Mouse (Mus musculus): ENCODE data around the gene Thumpd1. TPM values are rescaled to one million over a fixed set of nuclear protein-coding genes. Genes with fewer than 3 reads are reported as not detected.
A peak's percentile ranks its signal among the peaks of the same experiment; 100 is the strongest.
"Not testable (repeated sequence)": the region's sequence is repeated elsewhere in the genome, so short reads cannot be mapped to it uniquely, and the experiment has no call there.

Thumpd1 gene
- polyA plus RNA-seq, 1 experiment from 2014 or later: 65.3 TPM

DNA sequence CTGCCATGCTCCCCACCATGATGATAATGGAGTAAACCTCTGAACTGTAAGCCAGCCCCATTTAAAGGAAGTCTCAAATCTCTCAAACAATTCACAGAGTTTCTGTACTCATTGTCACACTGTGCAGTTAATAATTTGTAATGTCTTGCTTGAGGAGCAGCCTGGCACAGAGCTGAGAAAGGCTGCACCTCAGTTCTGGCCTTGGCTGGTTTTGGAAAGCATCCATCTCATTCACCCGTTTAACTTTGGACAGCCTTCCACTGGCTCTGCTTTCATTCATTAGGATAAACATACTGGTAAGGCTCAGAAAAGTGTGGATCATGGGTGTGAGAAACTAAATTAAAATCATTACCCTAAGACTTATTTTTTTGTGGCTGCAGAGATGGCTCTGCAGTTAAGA lies 25.3 kb upstream of the Thumpd1 start:
- no peak overlapping the region for H3K9ac ChIP-seq (ENCODE audit: low read depth, low read length)
- no peaks in the 10 kb centered on the region for H3K36me3 ChIP-seq (ENCODE audit: control insufficient read depth, insufficient read depth, low read length)
- H3K4me2 ChIP-seq (ENCODE audit: low read depth, low read length): no peak overlapping the region
- no peak for ATAC-seq (ENCODE audit: low read depth)
- no peak for DNase-seq (ENCODE audit: low spot score)
- no peaks in the 10 kb centered on the region for H3K9me3 ChIP-seq (ENCODE audit: control insufficient read depth, low read length)
- 0 out of 2 replicates have a peak, but pooled peaks cover 2% of the 10 kb centered on the region for H3K4me1 ChIP-seq (ENCODE audit: control insufficient read depth, insufficient read depth, low read length)
- H3K4me3 ChIP-seq (ENCODE audit: low read depth, low read length): no peak overlapping the region
- 87% methylated on average over 1 of the region's 1 CpGs for WGBS
- H3K27me3 ChIP-seq (replicated peaks; ENCODE audit: control insufficient read depth, insufficient read depth, low read length): no peaks in the 10 kb centered on the region
- H3K27ac ChIP-seq (replicated peaks; ENCODE audit: low read depth, low read length): no peak overlapping the region

DNA sequence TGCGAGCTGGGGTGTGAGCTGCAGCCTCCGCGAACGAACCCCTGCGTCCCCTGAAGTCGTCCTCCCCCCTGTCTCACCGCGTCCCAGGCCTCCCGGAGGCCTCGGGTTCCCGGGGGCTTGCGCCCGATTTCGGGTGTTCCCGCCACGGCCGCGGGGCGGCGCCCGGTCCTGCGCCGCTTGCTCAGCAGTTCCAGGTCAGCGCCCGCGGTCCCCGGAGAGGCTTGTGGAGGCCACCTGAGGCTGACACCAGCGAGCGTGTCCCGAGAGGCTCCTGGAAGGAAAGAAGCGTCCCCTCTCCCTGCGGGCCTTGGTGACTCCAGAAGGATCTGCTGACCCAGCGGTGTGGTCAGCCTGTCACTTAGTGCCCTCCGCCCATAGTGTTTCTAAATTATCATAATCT lies 23.7 kb upstream of the Thumpd1 start:
- H3K27ac ChIP-seq (replicated peaks; ENCODE audit: low read depth, low read length): no peak overlapping the region
- H3K4me1 ChIP-seq (ENCODE audit: control insufficient read depth, insufficient read depth, low read length): 0 out of 2 replicates have a peak, but pooled peaks cover 2% of the 10 kb centered on the region
- H3K4me3 ChIP-seq (ENCODE audit: low read depth, low read length): peak overlapping the region; percentile 17
- DNase-seq (ENCODE audit: low spot score): no peak
- peak overlapping the region; percentile 40 for H3K4me2 ChIP-seq (ENCODE audit: low read depth, low read length)
- no peaks in the 10 kb centered on the region for H3K9me3 ChIP-seq (ENCODE audit: control insufficient read depth, low read length)
- H3K27me3 ChIP-seq (replicated peaks; ENCODE audit: control insufficient read depth, insufficient read depth, low read length): no peaks in the 10 kb centered on the region
- WGBS: 11% methylated on average over 27 of the region's 34 CpGs
- ATAC-seq (ENCODE audit: low read depth): 0 out of 2 replicates have a peak, but pooled peaks have one; percentile 26
- no peak overlapping the region; the same call in 1 of the 2 replicates for H3K9ac ChIP-seq (ENCODE audit: low read depth, low read length)
- no peaks in the 10 kb centered on the region for H3K36me3 ChIP-seq (ENCODE audit: control insufficient read depth, insufficient read depth, low read length)

DNA sequence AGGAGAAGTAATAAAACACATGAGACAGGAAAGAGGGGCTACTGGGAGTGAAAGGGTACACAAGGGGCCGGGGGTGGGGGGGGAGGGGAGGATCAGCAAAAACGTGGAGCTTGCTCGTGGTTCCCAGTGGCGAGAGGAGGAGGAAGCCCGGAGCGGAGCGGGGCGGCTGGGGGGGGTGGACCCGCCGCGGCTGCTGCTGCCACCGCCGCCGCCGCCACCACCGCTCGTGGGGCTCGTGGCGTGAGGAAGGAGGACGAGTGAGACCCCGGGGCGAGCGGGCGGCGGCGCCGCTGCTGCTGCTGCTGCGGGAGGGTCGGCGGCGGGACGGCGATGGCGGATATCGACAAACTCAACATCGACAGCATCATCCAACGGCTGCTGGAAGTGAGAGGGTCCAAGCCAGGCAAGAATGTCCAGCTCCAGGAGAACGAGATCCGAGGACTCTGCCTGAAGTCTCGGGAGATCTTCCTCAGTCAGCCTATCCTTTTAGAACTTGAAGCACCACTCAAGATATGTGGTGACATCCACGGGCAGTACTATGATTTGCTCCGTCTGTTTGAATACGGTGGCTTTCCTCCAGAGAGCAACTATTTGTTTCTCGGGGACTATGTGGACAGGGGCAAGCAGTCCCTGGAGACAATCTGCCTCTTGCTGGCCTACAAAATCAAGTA lies 19.3 kb upstream of the Thumpd1 start:
- H3K9me3 ChIP-seq (ENCODE audit: control insufficient read depth, low read length); H3K4me1 ChIP-seq (ENCODE audit: control insufficient read depth, insufficient read depth, low read length); H3K36me3 ChIP-seq (ENCODE audit: control insufficient read depth, insufficient read depth, low read length); H3K27ac ChIP-seq (replicated peaks; ENCODE audit: low read depth, low read length); H3K27me3 ChIP-seq (replicated peaks; ENCODE audit: control insufficient read depth, insufficient read depth, low read length); DNase-seq (ENCODE audit: low spot score): not testable (repeated sequence)
- H3K4me3 ChIP-seq (ENCODE audit: low read depth, low read length): peak overlapping the region; percentile 33
- peak; percentile 74; the same call in 1 of the 2 replicates for ATAC-seq (ENCODE audit: low read depth)
- 7% methylated on average over 17 of the region's 44 CpGs for WGBS
- H3K4me2 ChIP-seq (ENCODE audit: low read depth, low read length): peak overlapping the region; percentile 47
- H3K9ac ChIP-seq (ENCODE audit: low read depth, low read length): peak overlapping the region; percentile 45; the same call in 1 of the 2 replicates

DNA sequence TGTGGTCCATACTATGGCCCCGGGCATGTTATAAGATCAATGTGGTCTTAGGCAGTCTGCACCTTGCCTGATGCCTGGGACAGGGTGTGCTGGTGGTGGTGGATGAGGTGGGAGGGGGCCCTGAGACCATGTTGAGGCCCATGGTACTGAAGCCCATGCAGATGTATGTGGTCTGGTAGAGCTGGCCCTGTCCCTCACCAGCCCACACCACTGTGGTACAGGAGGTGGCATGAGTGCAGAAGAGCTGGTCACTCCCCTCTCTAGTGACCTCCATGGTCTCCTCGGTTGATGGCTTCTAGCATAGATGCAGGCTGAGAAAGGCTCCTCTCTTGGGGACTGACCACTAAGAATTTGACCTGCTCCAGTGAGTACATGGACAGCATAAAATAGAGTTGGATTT lies 18.3 kb upstream of the Thumpd1 start:
- Histone ChIP-seq H3K4me3 (ENCODE audit: low read depth, low read length) (no peak overlapping the region), H3K36me3 (ENCODE audit: control insufficient read depth, insufficient read depth, low read length) (no peaks in the 10 kb centered on the region), H3K27ac (replicated peaks; ENCODE audit: low read depth, low read length) (no peak overlapping the region), H3K9me3 (ENCODE audit: control insufficient read depth, low read length) (no peaks in the 10 kb centered on the region), H3K9ac (ENCODE audit: low read depth, low read length) (no peak overlapping the region), H3K4me2 (ENCODE audit: low read depth, low read length) (no peak overlapping the region), H3K4me1 (ENCODE audit: control insufficient read depth, insufficient read depth, low read length) (no peaks in the 10 kb centered on the region), H3K27me3 (replicated peaks; ENCODE audit: control insufficient read depth, insufficient read depth, low read length) (no peaks in the 10 kb centered on the region)
- DNase-seq (ENCODE audit: low spot score) (no peak), ATAC-seq (ENCODE audit: low read depth) (no peak)
- 64% methylated on average over 2 of the region's 2 CpGs for WGBS

DNA sequence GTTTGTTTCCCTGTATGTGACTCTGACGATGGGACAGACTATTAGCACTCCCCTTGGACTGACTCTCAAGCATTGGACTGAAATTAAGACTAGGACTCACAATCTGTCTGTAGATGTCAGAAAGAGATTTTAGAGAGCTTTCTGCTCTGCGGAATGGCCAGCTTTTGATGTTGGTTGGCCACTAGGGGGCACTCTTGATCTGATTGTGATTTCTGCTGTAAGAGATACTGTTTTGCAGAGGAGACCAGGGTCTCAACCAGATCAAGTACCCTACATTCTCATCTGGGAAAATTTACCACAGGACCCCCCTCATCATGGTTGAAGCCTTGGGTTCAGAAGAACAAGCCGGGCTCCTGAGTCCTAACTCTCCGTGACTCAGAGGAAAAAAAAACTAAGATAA lies 10.7 kb upstream of the Thumpd1 start:
- H3K27me3 ChIP-seq (replicated peaks; ENCODE audit: control insufficient read depth, insufficient read depth, low read length); H3K36me3 ChIP-seq (ENCODE audit: control insufficient read depth, insufficient read depth, low read length); H3K4me2 ChIP-seq (ENCODE audit: low read depth, low read length); H3K4me3 ChIP-seq (ENCODE audit: low read depth, low read length); H3K9ac ChIP-seq (ENCODE audit: low read depth, low read length); H3K27ac ChIP-seq (replicated peaks; ENCODE audit: low read depth, low read length); H3K9me3 ChIP-seq (ENCODE audit: control insufficient read depth, low read length); ATAC-seq (ENCODE audit: low read depth); H3K4me1 ChIP-seq (ENCODE audit: control insufficient read depth, insufficient read depth, low read length): not testable (repeated sequence)
- WGBS: 84% methylated on average over 4 of the region's 4 CpGs
- DNase-seq (ENCODE audit: low spot score): peak; percentile 8

DNA sequence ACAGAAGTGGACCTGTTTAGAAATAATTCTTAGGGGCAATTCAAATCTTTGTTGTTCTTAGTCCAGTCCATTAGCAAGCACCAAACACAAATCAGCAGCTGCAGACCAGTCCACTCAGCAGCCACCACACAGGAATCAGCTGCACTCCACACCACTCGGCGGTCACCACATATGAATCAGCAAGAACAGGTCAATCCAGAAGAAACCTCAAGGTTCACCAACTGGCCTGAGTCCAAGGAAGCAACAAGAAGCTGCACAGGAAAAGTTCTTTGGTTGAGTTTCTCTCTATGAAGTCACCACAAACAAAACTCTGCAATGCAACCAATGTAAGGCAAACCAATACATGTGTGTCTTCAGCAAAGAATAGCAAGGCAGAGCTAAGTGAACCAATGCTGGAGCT lies 7.0 kb upstream of the Thumpd1 start:
- H3K9ac ChIP-seq (ENCODE audit: low read depth, low read length): no peak overlapping the region
- no peaks in the 10 kb centered on the region for H3K4me1 ChIP-seq (ENCODE audit: control insufficient read depth, insufficient read depth, low read length)
- no peak overlapping the region for H3K4me3 ChIP-seq (ENCODE audit: low read depth, low read length)
- no peaks in the 10 kb centered on the region for H3K9me3 ChIP-seq (ENCODE audit: control insufficient read depth, low read length)
- DNase-seq (ENCODE audit: low spot score) (no peak), ATAC-seq (ENCODE audit: low read depth) (no peak)
- no peaks in the 10 kb centered on the region for H3K27me3 ChIP-seq (replicated peaks; ENCODE audit: control insufficient read depth, insufficient read depth, low read length)
- WGBS: 90% methylated on average over 2 of the region's 2 CpGs
- H3K27ac ChIP-seq (replicated peaks; ENCODE audit: low read depth, low read length): no peak overlapping the region
- H3K36me3 ChIP-seq (ENCODE audit: control insufficient read depth, insufficient read depth, low read length): no peaks in the 10 kb centered on the region
- no peak overlapping the region for H3K4me2 ChIP-seq (ENCODE audit: low read depth, low read length)

DNA sequence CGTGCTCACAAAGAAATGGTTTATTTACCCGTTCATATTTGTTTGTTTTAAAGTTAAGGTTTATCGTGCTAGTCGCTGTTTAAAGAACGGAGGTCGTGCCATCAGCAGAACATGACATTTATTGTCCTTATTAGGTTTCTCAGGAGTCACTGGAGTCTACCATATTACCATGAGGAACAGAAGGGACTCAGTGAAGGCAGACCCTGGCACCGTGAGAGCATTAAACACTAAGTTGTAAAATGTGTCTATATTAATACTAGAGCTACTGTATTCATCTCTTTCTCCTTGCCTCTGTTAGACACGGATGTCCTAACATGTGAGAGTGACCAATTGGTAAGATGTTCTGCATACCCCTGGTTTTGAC lies 331 bp upstream of the Thumpd1 start:
- Histone ChIP-seq H3K27ac (replicated peaks; ENCODE audit: low read depth, low read length) (peak overlapping the region; percentile 83; the same call in 1 of the 2 replicates), H3K27me3 (replicated peaks; ENCODE audit: control insufficient read depth, insufficient read depth, low read length) (no peaks in the 10 kb centered on the region), H3K4me2 (ENCODE audit: low read depth, low read length) (peak overlapping the region; percentile 87), H3K9me3 (ENCODE audit: control insufficient read depth, low read length) (no peaks in the 10 kb centered on the region), H3K4me3 (ENCODE audit: low read depth, low read length) (peak overlapping the region; percentile 90), H3K4me1 (ENCODE audit: control insufficient read depth, insufficient read depth, low read length) (0 out of 2 replicates have a peak, but pooled peaks cover 3% of the 10 kb centered on the region), H3K36me3 (ENCODE audit: control insufficient read depth, insufficient read depth, low read length) (peaks cover 30% of the 10 kb centered on the region), H3K9ac (ENCODE audit: low read depth, low read length) (peak overlapping the region; percentile 94)
- DNase-seq (ENCODE audit: low spot score): no peak
- ATAC-seq (ENCODE audit: low read depth): peak; percentile 52
- 15% methylated on average over 8 of the region's 8 CpGs for WGBS

DNA sequence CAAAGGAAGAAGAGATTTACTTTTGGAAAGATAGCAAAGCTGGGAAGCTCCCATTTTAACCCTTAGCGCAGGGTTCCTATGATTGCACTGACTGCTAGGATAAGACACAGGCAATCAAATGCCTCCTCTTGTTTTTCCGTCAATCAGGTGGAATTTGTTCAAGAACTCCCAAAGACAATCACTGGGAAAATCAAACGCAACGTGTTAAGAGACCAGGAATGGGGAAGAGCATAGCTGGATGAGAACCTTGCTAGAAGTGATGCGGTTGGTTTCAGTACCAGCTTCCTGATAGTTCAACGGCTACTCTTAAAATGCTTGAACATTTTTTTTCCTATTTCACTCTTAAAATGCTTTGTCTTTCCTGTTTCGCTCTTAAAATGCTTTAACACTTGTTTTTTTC lies 6.5 kb downstream of the Thumpd1 start:
- Histone ChIP-seq H3K4me3 (ENCODE audit: low read depth, low read length) (no peak overlapping the region), H3K36me3 (ENCODE audit: control insufficient read depth, insufficient read depth, low read length) (peaks cover 40% of the 10 kb centered on the region), H3K4me1 (ENCODE audit: control insufficient read depth, insufficient read depth, low read length) (no peaks in the 10 kb centered on the region), H3K9me3 (ENCODE audit: control insufficient read depth, low read length) (no peaks in the 10 kb centered on the region), H3K27me3 (replicated peaks; ENCODE audit: control insufficient read depth, insufficient read depth, low read length) (no peaks in the 10 kb centered on the region), H3K27ac (replicated peaks; ENCODE audit: low read depth, low read length) (no peak overlapping the region), H3K4me2 (ENCODE audit: low read depth, low read length) (no peak overlapping the region), H3K9ac (ENCODE audit: low read depth, low read length) (no peak overlapping the region)
- ATAC-seq (ENCODE audit: low read depth) (no peak), DNase-seq (ENCODE audit: low spot score) (no peak)
- 91% methylated on average over 7 of the region's 7 CpGs for WGBS

DNA sequence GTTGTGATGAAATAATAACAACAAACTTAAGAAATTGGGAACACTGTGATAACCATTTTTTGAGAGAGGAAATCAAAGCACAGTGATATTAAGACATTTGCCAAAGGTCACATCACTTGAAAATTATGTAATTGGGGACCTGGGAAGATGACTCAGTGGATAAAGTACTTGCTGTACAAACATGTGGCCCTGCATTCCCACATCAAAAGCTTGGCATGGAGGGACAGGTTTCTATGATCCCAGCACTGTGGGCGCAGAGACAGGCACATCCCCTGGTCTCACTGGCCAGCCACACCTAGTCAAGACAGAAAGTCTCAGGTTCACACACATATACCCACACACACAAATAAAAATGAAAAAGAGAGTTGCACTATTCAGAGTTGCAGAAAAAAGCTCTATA lies 25.7 kb downstream of the Thumpd1 start:
- H3K27me3 ChIP-seq (replicated peaks; ENCODE audit: control insufficient read depth, insufficient read depth, low read length): no peaks in the 10 kb centered on the region
- H3K9me3 ChIP-seq (ENCODE audit: control insufficient read depth, low read length): no peaks in the 10 kb centered on the region
- H3K4me3 ChIP-seq (ENCODE audit: low read depth, low read length): no peak overlapping the region
- whole genome bisulfite sequencing: 68% methylated on average over 1 of the region's 1 CpGs
- H3K4me1 ChIP-seq (ENCODE audit: control insufficient read depth, insufficient read depth, low read length): no peaks in the 10 kb centered on the region
- no peak overlapping the region for H3K27ac ChIP-seq (replicated peaks; ENCODE audit: low read depth, low read length)
- no peak overlapping the region for H3K9ac ChIP-seq (ENCODE audit: low read depth, low read length)
- ATAC-seq (ENCODE audit: low read depth): no peak
- no peaks in the 10 kb centered on the region for H3K36me3 ChIP-seq (ENCODE audit: control insufficient read depth, insufficient read depth, low read length)
- DNase-seq (ENCODE audit: low spot score): no peak
- H3K4me2 ChIP-seq (ENCODE audit: low read depth, low read length): no peak overlapping the region
